In genomic region chr6:47595696-47596095, GRCm38 (mm10) we compare ENCODE assay signal across 8 mouse cellular contexts. TPM values are rescaled to one million over a fixed set of nuclear protein-coding genes. Genes with fewer than 3 reads are reported as not detected.
DNase-seq lines count a peak whose midpoint lies in the region; ATAC-seq lines count a peak whose summit lies in the region.

No protein-coding gene starts in this region.

- no peak for ATAC-seq in heart, embryonic 13.5 days (ENCODE audit: extremely low read depth, insufficient number of reproducible peaks, low FRiP score, low TSS enrichment)

- peaks cover 17% of the 10 kb centered on the region for H3K4me1 ChIP-seq in heart, embryonic 13.5 days
- H3K4me1 ChIP-seq in hindbrain, embryonic 10.5 days (replicated peaks) = peaks cover 30% of the 10 kb centered on the region

- peak overlapping the region; percentile 96 for H3K4me3 ChIP-seq in heart, embryonic 13.5 days
- H3K4me3 ChIP-seq in hindbrain, embryonic 10.5 days = peak overlapping the region; percentile 98

- WGBS in heart, embryonic 13.5 days = 6% methylated on average over 6 of the region's 6 CpGs
- 4% methylated on average over 6 of the region's 6 CpGs for WGBS in hindbrain, embryonic 10.5 days

- H3K9me3 ChIP-seq in heart, embryonic 13.5 days = no peaks in the 10 kb centered on the region
- H3K9me3 ChIP-seq in hindbrain, embryonic 10.5 days = no peaks in the 10 kb centered on the region

- H3K27me3 ChIP-seq in heart, embryonic 13.5 days (replicated peaks) = no peaks in the 10 kb centered on the region
- no peaks in the 10 kb centered on the region for H3K27me3 ChIP-seq in hindbrain, embryonic 10.5 days (ENCODE audit: insufficient read depth, poor library complexity, severe bottlenecking)

- DNase-seq in heart, adult 18-20 months = no peak
- DNase-seq in 3T3-L1 (ENCODE audit: low read depth, low spot score) = peak; percentile 61
- DNase-seq in adipocyte (ENCODE audit: low spot score) = peak; percentile 47
- no peak for DNase-seq in hindbrain, embryonic 10.5 days (ENCODE audit: low spot score)
- peak; percentile 2 for DNase-seq in lung, postnatal 10 days
- no peak for DNase-seq in gastrocnemius, adult 18-20 months (ENCODE audit: low spot score)
- no peak for DNase-seq in retina, postnatal 1 day

- H3K27ac ChIP-seq in heart, embryonic 13.5 days (replicated peaks) = peak overlapping the region; percentile 99
- peak overlapping the region; percentile 100 for H3K27ac ChIP-seq in hindbrain, embryonic 10.5 days

- H3K4me2 ChIP-seq in heart, embryonic 13.5 days = peak overlapping the region; percentile 89

- peak overlapping the region; percentile 88 for H3K9ac ChIP-seq in heart, embryonic 13.5 days

- H3K36me3 ChIP-seq in heart, embryonic 13.5 days = no peaks in the 10 kb centered on the region
- H3K36me3 ChIP-seq in hindbrain, embryonic 10.5 days = no peaks in the 10 kb centered on the region

RNA-seq across cellular contexts. Expression of gene Ezh2, which starts 0.6 kb away (rescaled TPM):
- 56.9 and 63.8 TPM in 2 replicates for polyA plus RNA-seq in heart, embryonic 13.5 days (2015; fragmentation: Nextera tagmentation; extraction: Ambion mirVana)
- 1 to 10 TPM; 8.7 to 9.5 TPM for total RNA-seq in heart, adult 18-20 months (2021)
- polyA plus RNA-seq in hindbrain, embryonic 10.5 days (2016; fragmentation: Nextera tagmentation; extraction: Ambion mirVana) = 134 and 176 TPM in 2 replicates
- 1 to 10 TPM; 5.7 to 6.4 TPM for total RNA-seq in gastrocnemius, adult 18-20 months (2021)

Comparison
In these comparisons a context has a peak if more than half of its experiments do, and no peak if none do; other contexts are left out.
1. DNase-seq: peak in 3T3-L1 (single experiment), adipocyte (single experiment) and lung, postnatal 10 days (single experiment); none in heart, adult 18-20 months (0 of 2), hindbrain, embryonic 10.5 days (single experiment), gastrocnemius, adult 18-20 months (single experiment) and retina, postnatal 1 day (single experiment).